Mouse (Mus musculus) central nervous system, embryonic 14 days (tissue): ENCODE measurements around the gene Telo2. TPM values are rescaled to one million over a fixed set of nuclear protein-coding genes. Genes with fewer than 3 reads are reported as not detected.

Experiments
- polyA plus RNA-seq: library from polyadenylated mRNA; depleted of rRNA; stranded (reverse); fragments of >200 nt; gene quantifications from 2 replicates; pipeline ENCODE4 v1.2.3, GENCODE M21; 2012; rRNA removed

The Telo2 gene
- polyA plus RNA-seq: 35.8 and 39.1 TPM in 2 replicates

GRCm38 (mm10) chr17:25115664-25116432, at the start of gene Telo2:
Gene Telo2 (minus strand): TSS chr17:25115967.

GRCm38 (mm10) chr17:25162161-25162560, 46.4 kb upstream of the Telo2 start, which contains the start of gene Ccdc154:
Gene Ccdc154 (plus strand): TSS chr17:25162461.

GRCm38 (mm10) chr17:25133275-25133698, 17.5 kb upstream of the Telo2 start, which contains the start of gene Clcn7:
Gene Clcn7 (plus strand): TSS chr17:25133391.

GRCm38 (mm10) chr17:25120406-25120805, 4.6 kb upstream of the Telo2 start, which contains the start of gene Ptx4:
Gene Ptx4 (plus strand): TSS chr17:25120760.

GRCm38 (mm10) chr17:25083444-25083931, 32.3 kb downstream of the Telo2 start, which contains the start of gene Tmem204:
Gene Tmem204 (minus strand): TSS chr17:25083591.

Other genes starting within 250 kb of the Telo2 start
- 0.05 and 0.13 TPM in 2 replicates for gene Igfals, start 250.0 kb downstream of the Telo2 start, polyA plus RNA-seq
- gene Nubp2, start 229.6 kb downstream of the Telo2 start, polyA plus RNA-seq: 32.7 and 32.9 TPM in 2 replicates
- gene Spsb3, start 229.3 kb downstream of the Telo2 start, polyA plus RNA-seq: 79.6 and 81.9 TPM in 2 replicates
- 39.1 and 48.1 TPM in 2 replicates for gene Eme2, start 220.9 kb downstream of the Telo2 start, polyA plus RNA-seq
- 107 and 108 TPM in 2 replicates for gene Mrps34, start 220.9 kb downstream of the Telo2 start, polyA plus RNA-seq
- gene Nme3, start 219.5 kb downstream of the Telo2 start, polyA plus RNA-seq: 77.0 and 84.1 TPM in 2 replicates
- gene Mapk8ip3, start 179.0 kb downstream of the Telo2 start, polyA plus RNA-seq: 193 and 206 TPM in 2 replicates
- gene Jpt2, start 155.3 kb downstream of the Telo2 start, polyA plus RNA-seq: 72.1 and 74.9 TPM in 2 replicates
- gene Cramp1l, start 100.2 kb downstream of the Telo2 start, polyA plus RNA-seq: 31.5 and 32.5 TPM in 2 replicates
- 21.0 and 22.9 TPM in 2 replicates for gene Ift140, start 99.9 kb downstream of the Telo2 start, polyA plus RNA-seq
- gene Tmem204, start 32.4 kb downstream of the Telo2 start, polyA plus RNA-seq: 7.2 and 7.5 TPM in 2 replicates
- 0.21 TPM in 1 of 2 replicates, not detected in the other for gene Ptx4, start 4.8 kb upstream of the Telo2 start, polyA plus RNA-seq
- 37.8 and 40.8 TPM in 2 replicates for gene Clcn7, start 17.4 kb upstream of the Telo2 start, polyA plus RNA-seq
- not detected in 2 replicates for gene Ccdc154, start 46.5 kb upstream of the Telo2 start, polyA plus RNA-seq
- gene Gm38655, start 59.5 kb upstream of the Telo2 start, polyA plus RNA-seq: not detected in 2 replicates
- 28.0 and 28.7 TPM in 2 replicates for gene BC003965, start 68.6 kb upstream of the Telo2 start, polyA plus RNA-seq
- 19.9 and 21.1 TPM in 2 replicates for gene Unkl, start 72.4 kb upstream of the Telo2 start, polyA plus RNA-seq
- 81.6 and 84.9 TPM in 2 replicates for gene Gnptg, start 124.2 kb upstream of the Telo2 start, polyA plus RNA-seq
- gene Tsr3, start 124.2 kb upstream of the Telo2 start, polyA plus RNA-seq: 49.1 and 51.0 TPM in 2 replicates
- 13.0 and 13.9 TPM in 2 replicates for gene Baiap3, start 140.4 kb upstream of the Telo2 start, polyA plus RNA-seq
- gene Ube2i, start 158.7 kb upstream of the Telo2 start, polyA plus RNA-seq: 519 and 596 TPM in 2 replicates
- gene Prss34, start 182.4 kb upstream of the Telo2 start, polyA plus RNA-seq: 0.34 TPM in 1 of 2 replicates, not detected in the other
- gene Prss28, start 192.7 kb upstream of the Telo2 start, polyA plus RNA-seq: not detected in 2 replicates
- gene Prss29, start 202.7 kb upstream of the Telo2 start, polyA plus RNA-seq: not detected in 2 replicates
- gene Tpsab1, start 229.6 kb upstream of the Telo2 start, polyA plus RNA-seq: 0.11 TPM in 1 of 2 replicates, not detected in the other